Mouse (Mus musculus) liver, embryonic 14.5 days (tissue): Measurements from ENCODE around the gene Map2.

Experiments used
- CTCF ChIP-seq: IDR thresholded peaks from 2 replicates; pipeline ENCODE4 v1.5.1; 2016; ENCODE audit warnings: antibody characterized with exemption, low read depth, control low read depth
- EP300 ChIP-seq: IDR thresholded peaks from 2 replicates; pipeline ENCODE4 v1.6.1; 2016; ENCODE audit warnings: antibody characterized with exemption, low read depth

DNA sequence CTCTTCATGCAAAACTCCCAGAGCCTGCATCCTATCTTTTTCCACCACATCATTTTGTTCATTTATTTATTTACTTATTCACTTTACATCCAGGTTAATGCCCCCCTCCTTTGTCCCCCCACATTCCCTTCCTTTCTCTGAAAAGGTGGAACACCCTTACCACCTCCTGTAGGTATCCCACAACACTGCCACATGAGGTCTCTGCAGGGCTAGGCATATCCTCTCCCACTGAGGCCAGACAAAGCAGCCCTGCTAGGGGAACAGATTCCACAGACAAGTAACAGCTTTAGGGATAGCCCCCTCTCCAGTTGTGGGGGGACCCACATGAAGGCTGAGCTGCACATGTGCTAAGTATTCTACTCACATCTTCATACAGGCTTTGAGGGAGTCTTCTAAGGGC lies 154.5 kb downstream of the Map2 start:
- TF ChIP-seq EP300, result no peak
- no peak for TF ChIP-seq CTCF
